Mouse (Mus musculus): ENCODE data around the gene Gm20867. TPM values are rescaled to one million over a fixed set of nuclear protein-coding genes. Genes with fewer than 3 reads are reported as not detected.

Gene Gm20867
- polyA plus RNA-seq (2017; shearing (Covaris generic)) = not detected

GRCm38 (mm10) chrY:77963104-77963503 is at the start of gene Gm20867:
Gene Gm20867, minus strand, starts transcription at chrY:77963204.

Other genes starting within 250 kb of the Gm20867 start
- not detected for gene Gm29564, start 249.8 kb upstream of the Gm20867 start, polyA plus RNA-seq (2017; shearing (Covaris generic))